Mouse (Mus musculus): Measurements from ENCODE around the gene Dgat2. TPM values are rescaled to one million over a fixed set of nuclear protein-coding genes. Genes with fewer than 3 reads are reported as not detected.
A peak's percentile ranks its signal among the peaks of the same experiment; 100 is the strongest.

Dgat2 gene
- polyA plus RNA-seq, 1 experiment from 2014 or later = 17.3 TPM

GRCm38 (mm10) chr7:99217338-99218074 is 35.0 kb upstream of the Dgat2 start:
- ATAC-seq (ENCODE audit: low FRiP score) = peak; percentile 74; the same call in 1 of the 2 replicates
- Histone ChIP-seq H3K9ac (no peak overlapping the region), H3K4me2 (replicated peaks) (no peak overlapping the region), H3K4me1 (replicated peaks; ENCODE audit: control insufficient read depth, insufficient read depth, low read length) (no peaks in the 10 kb centered on the region), H3K9me3 (ENCODE audit: control insufficient read depth, low read length) (no peaks in the 10 kb centered on the region), H3K4me3 (replicated peaks; ENCODE audit: low read length) (no peak overlapping the region), H3K36me3 (replicated peaks; ENCODE audit: control insufficient read depth, insufficient read depth) (no peaks in the 10 kb centered on the region), H3K27ac (no peak overlapping the region), H3K27me3 (ENCODE audit: control insufficient read depth, insufficient read depth, low read length) (no peaks in the 10 kb centered on the region)
- WGBS = 54% methylated on average over 3 of the region's 3 CpGs
- DNase-seq (ENCODE audit: low spot score) = peak; percentile 60

GRCm38 (mm10) chr7:99215347-99215855 is 32.9 kb upstream of the Dgat2 start:
- DNase-seq (ENCODE audit: low spot score) (no peak), ATAC-seq (ENCODE audit: low FRiP score) (no peak)

GRCm38 (mm10) chr7:99214621-99215185 is 32.2 kb upstream of the Dgat2 start:
- no peak overlapping the region for H3K4me3 ChIP-seq (replicated peaks; ENCODE audit: low read length)
- no peaks in the 10 kb centered on the region for H3K4me1 ChIP-seq (replicated peaks; ENCODE audit: control insufficient read depth, insufficient read depth, low read length)
- H3K4me2 ChIP-seq (replicated peaks) = no peak overlapping the region
- no peak for DNase-seq (ENCODE audit: low spot score)
- 82% methylated on average over 10 of the region's 10 CpGs for WGBS
- no peaks in the 10 kb centered on the region for H3K27me3 ChIP-seq (ENCODE audit: control insufficient read depth, insufficient read depth, low read length)
- no peaks in the 10 kb centered on the region for H3K36me3 ChIP-seq (replicated peaks; ENCODE audit: control insufficient read depth, insufficient read depth)
- ATAC-seq (ENCODE audit: low FRiP score) = no peak
- no peak overlapping the region for H3K27ac ChIP-seq
- H3K9me3 ChIP-seq (ENCODE audit: control insufficient read depth, low read length) = no peaks in the 10 kb centered on the region
- H3K9ac ChIP-seq = no peak overlapping the region

More at GRCm38 (mm10) chr7:99215347-99215855, 32.9 kb upstream of the Dgat2 start:
- WGBS = 78% methylated on average over 8 of the region's 8 CpGs
- Histone ChIP-seq H3K4me2 (replicated peaks) (no peak overlapping the region), H3K9me3 (ENCODE audit: control insufficient read depth, low read length) (no peaks in the 10 kb centered on the region), H3K4me1 (replicated peaks; ENCODE audit: control insufficient read depth, insufficient read depth, low read length) (no peaks in the 10 kb centered on the region), H3K27me3 (ENCODE audit: control insufficient read depth, insufficient read depth, low read length) (no peaks in the 10 kb centered on the region), H3K27ac (no peak overlapping the region), H3K36me3 (replicated peaks; ENCODE audit: control insufficient read depth, insufficient read depth) (no peaks in the 10 kb centered on the region), H3K9ac (no peak overlapping the region), H3K4me3 (replicated peaks; ENCODE audit: low read length) (no peak overlapping the region)

- Histone ChIP-seq H3K4me2 (replicated peaks) (no peak overlapping the region), H3K27ac (no peak overlapping the region), H3K36me3 (replicated peaks; ENCODE audit: control insufficient read depth, insufficient read depth) (no peaks in the 10 kb centered on the region), H3K9ac (no peak overlapping the region), H3K9me3 (ENCODE audit: control insufficient read depth, low read length) (no peaks in the 10 kb centered on the region), H3K4me3 (replicated peaks; ENCODE audit: low read length) (no peak overlapping the region), H3K4me1 (replicated peaks; ENCODE audit: control insufficient read depth, insufficient read depth, low read length) (no peaks in the 10 kb centered on the region), H3K27me3 (ENCODE audit: control insufficient read depth, insufficient read depth, low read length) (no peaks in the 10 kb centered on the region)
- DNase-seq (ENCODE audit: low spot score) = no peak
- no peak for ATAC-seq (ENCODE audit: low FRiP score)
- WGBS = 86% methylated on average over 2 of the region's 2 CpGs
Observed at GRCm38 (mm10) chr7:99213686-99214085, 31.2 kb upstream of the Dgat2 start.

GRCm38 (mm10) chr7:99213056-99213455 is 30.5 kb upstream of the Dgat2 start:
- H3K36me3 ChIP-seq (replicated peaks; ENCODE audit: control insufficient read depth, insufficient read depth) = no peaks in the 10 kb centered on the region
- DNase-seq (ENCODE audit: low spot score) (no peak), ATAC-seq (ENCODE audit: low FRiP score) (no peak)
- H3K9me3 ChIP-seq (ENCODE audit: control insufficient read depth, low read length) = no peaks in the 10 kb centered on the region
- no peaks in the 10 kb centered on the region for H3K27me3 ChIP-seq (ENCODE audit: control insufficient read depth, insufficient read depth, low read length)
- no peak overlapping the region for H3K9ac ChIP-seq
- no peak overlapping the region for H3K27ac ChIP-seq
- H3K4me3 ChIP-seq (replicated peaks; ENCODE audit: low read length) = no peak overlapping the region
- 94% methylated on average over 1 of the region's 1 CpGs for WGBS
- no peak overlapping the region for H3K4me2 ChIP-seq (replicated peaks)
- H3K4me1 ChIP-seq (replicated peaks; ENCODE audit: control insufficient read depth, insufficient read depth, low read length) = no peaks in the 10 kb centered on the region

- Histone ChIP-seq H3K36me3 (replicated peaks; ENCODE audit: control insufficient read depth, insufficient read depth) (no peaks in the 10 kb centered on the region), H3K27ac (no peak overlapping the region), H3K27me3 (ENCODE audit: control insufficient read depth, insufficient read depth, low read length) (no peaks in the 10 kb centered on the region), H3K9me3 (ENCODE audit: control insufficient read depth, low read length) (no peaks in the 10 kb centered on the region), H3K9ac (no peak overlapping the region), H3K4me2 (replicated peaks) (no peak overlapping the region), H3K4me1 (replicated peaks; ENCODE audit: control insufficient read depth, insufficient read depth, low read length) (no peaks in the 10 kb centered on the region), H3K4me3 (replicated peaks; ENCODE audit: low read length) (no peak overlapping the region)
- 97% methylated on average over 4 of the region's 4 CpGs for WGBS
- ATAC-seq (ENCODE audit: low FRiP score) (no peak), DNase-seq (ENCODE audit: low spot score) (no peak)
Observed at GRCm38 (mm10) chr7:99208704-99209103, 26.2 kb upstream of the Dgat2 start.

GRCm38 (mm10) chr7:99206364-99206763 is 23.8 kb upstream of the Dgat2 start:
- ATAC-seq (ENCODE audit: low FRiP score) = no peak
- no peak overlapping the region for H3K27ac ChIP-seq
- WGBS = 88% methylated on average over 7 of the region's 7 CpGs

GRCm38 (mm10) chr7:99202163-99202562 is 19.6 kb upstream of the Dgat2 start:
- 85% methylated on average over 7 of the region's 7 CpGs for WGBS
- no peaks in the 10 kb centered on the region for H3K9me3 ChIP-seq (ENCODE audit: control insufficient read depth, low read length)

More at GRCm38 (mm10) chr7:99206364-99206763, 23.8 kb upstream of the Dgat2 start:
- DNase-seq (ENCODE audit: low spot score) = no peak
- Histone ChIP-seq H3K4me3 (replicated peaks; ENCODE audit: low read length) (no peak overlapping the region), H3K9ac (no peak overlapping the region), H3K4me1 (replicated peaks; ENCODE audit: control insufficient read depth, insufficient read depth, low read length) (no peaks in the 10 kb centered on the region), H3K36me3 (replicated peaks; ENCODE audit: control insufficient read depth, insufficient read depth) (no peaks in the 10 kb centered on the region), H3K9me3 (ENCODE audit: control insufficient read depth, low read length) (no peaks in the 10 kb centered on the region), H3K4me2 (replicated peaks) (no peak overlapping the region), H3K27me3 (ENCODE audit: control insufficient read depth, insufficient read depth, low read length) (no peaks in the 10 kb centered on the region)

GRCm38 (mm10) chr7:99200290-99200689 is 17.8 kb upstream of the Dgat2 start:
- 48% methylated on average over 4 of the region's 4 CpGs for WGBS
- no peak overlapping the region for H3K27ac ChIP-seq
- H3K27me3 ChIP-seq (ENCODE audit: control insufficient read depth, insufficient read depth, low read length) = no peaks in the 10 kb centered on the region

More at GRCm38 (mm10) chr7:99202163-99202562, 19.6 kb upstream of the Dgat2 start:
- no peak overlapping the region for H3K4me2 ChIP-seq (replicated peaks)
- ATAC-seq (ENCODE audit: low FRiP score) (no peak), DNase-seq (ENCODE audit: low spot score) (no peak)
- H3K4me1 ChIP-seq (replicated peaks; ENCODE audit: control insufficient read depth, insufficient read depth, low read length) = no peaks in the 10 kb centered on the region
- no peaks in the 10 kb centered on the region for H3K36me3 ChIP-seq (replicated peaks; ENCODE audit: control insufficient read depth, insufficient read depth)
- no peak overlapping the region for H3K9ac ChIP-seq
- no peak overlapping the region for H3K4me3 ChIP-seq (replicated peaks; ENCODE audit: low read length)
- H3K27ac ChIP-seq = no peak overlapping the region
- H3K27me3 ChIP-seq (ENCODE audit: control insufficient read depth, insufficient read depth, low read length) = no peaks in the 10 kb centered on the region

More at GRCm38 (mm10) chr7:99200290-99200689, 17.8 kb upstream of the Dgat2 start:
- Histone ChIP-seq H3K4me2 (replicated peaks) (no peak overlapping the region), H3K4me3 (replicated peaks; ENCODE audit: low read length) (no peak overlapping the region), H3K36me3 (replicated peaks; ENCODE audit: control insufficient read depth, insufficient read depth) (no peaks in the 10 kb centered on the region), H3K4me1 (replicated peaks; ENCODE audit: control insufficient read depth, insufficient read depth, low read length) (no peaks in the 10 kb centered on the region), H3K9me3 (ENCODE audit: control insufficient read depth, low read length) (no peaks in the 10 kb centered on the region), H3K9ac (no peak overlapping the region)
- no peak for ATAC-seq (ENCODE audit: low FRiP score)
- DNase-seq (ENCODE audit: low spot score) = no peak

Measured in hindbrain, embryonic 14.5 days (tissue).